Mouse (Mus musculus): ENCODE measurements around the gene Raph1. TPM values are rescaled to one million over a fixed set of nuclear protein-coding genes. Genes with fewer than 3 reads are reported as not detected.

Raph1 gene
- 26.8 and 38.4 TPM in 2 replicates for polyA plus RNA-seq (2014; fragmentation: Nextera tagmentation; extraction: Ambion mirVana)

- DNase-seq (ENCODE audit: low spot score) (peak; percentile 93), ATAC-seq (ENCODE audit: low FRiP score) (peak; percentile 98)
- Histone ChIP-seq H3K27ac (ENCODE audit: low read depth, low read length) (peak within 1 kb of the TSS; percentile 98), H3K4me3 (ENCODE audit: low read depth, low read length) (peak within 1 kb of the TSS; percentile 97), H3K9ac (ENCODE audit: low read depth, low read length) (peak within 1 kb of the TSS; percentile 96), H3K36me3 (ENCODE audit: control insufficient read depth, insufficient read depth, low read length) (no peaks in the 10 kb centered on the region), H3K9me3 (ENCODE audit: control insufficient read depth, low read length) (no peaks in the 10 kb centered on the region), H3K27me3 (ENCODE audit: control insufficient read depth, insufficient read depth, low read length) (no peaks in the 10 kb centered on the region), H3K4me1 (replicated peaks; ENCODE audit: control insufficient read depth, insufficient read depth, low read length) (no peaks in the 10 kb centered on the region), H3K4me2 (replicated peaks; ENCODE audit: low read depth, low read length) (peak within 1 kb of the TSS; percentile 55)
- 1% methylated on average over 72 of the region's 92 CpGs for WGBS
Measured at GRCm38 (mm10) chr1:60566631-60567311, at the start of gene Raph1. TSS of gene Raph1 (minus strand) at chr1:60567104.

- DNase-seq (ENCODE audit: low spot score) (no peak), ATAC-seq (ENCODE audit: low FRiP score) (no peak)
- Histone ChIP-seq H3K4me3 (ENCODE audit: low read depth, low read length) (no peak overlapping the region), H3K27ac (ENCODE audit: low read depth, low read length) (no peak overlapping the region), H3K9me3 (ENCODE audit: control insufficient read depth, low read length) (no peaks in the 10 kb centered on the region), H3K36me3 (ENCODE audit: control insufficient read depth, insufficient read depth, low read length) (no peaks in the 10 kb centered on the region), H3K9ac (ENCODE audit: low read depth, low read length) (no peak overlapping the region), H3K27me3 (ENCODE audit: control insufficient read depth, insufficient read depth, low read length) (no peaks in the 10 kb centered on the region), H3K4me1 (replicated peaks; ENCODE audit: control insufficient read depth, insufficient read depth, low read length) (no peaks in the 10 kb centered on the region), H3K4me2 (replicated peaks; ENCODE audit: low read depth, low read length) (no peak overlapping the region)
- WGBS = 87% methylated on average over 1 of the region's 1 CpGs
Measured at GRCm38 (mm10) chr1:60615703-60616102, 48.8 kb upstream of the Raph1 start.

GRCm38 (mm10) chr1:60614902-60615301 lies 48.0 kb upstream of the Raph1 start:
- H3K27me3 ChIP-seq (ENCODE audit: control insufficient read depth, insufficient read depth, low read length) = no peaks in the 10 kb centered on the region
- H3K9me3 ChIP-seq (ENCODE audit: control insufficient read depth, low read length) = no peaks in the 10 kb centered on the region
- H3K4me3 ChIP-seq (ENCODE audit: low read depth, low read length) = no peak overlapping the region
- WGBS = 90% methylated on average over 1 of the region's 1 CpGs
- no peak overlapping the region for H3K9ac ChIP-seq (ENCODE audit: low read depth, low read length)
- H3K4me1 ChIP-seq (replicated peaks; ENCODE audit: control insufficient read depth, insufficient read depth, low read length) = no peaks in the 10 kb centered on the region
- no peak overlapping the region for H3K4me2 ChIP-seq (replicated peaks; ENCODE audit: low read depth, low read length)
- ATAC-seq (ENCODE audit: low FRiP score) = no peak
- no peak overlapping the region for H3K27ac ChIP-seq (ENCODE audit: low read depth, low read length)
- H3K36me3 ChIP-seq (ENCODE audit: control insufficient read depth, insufficient read depth, low read length) = no peaks in the 10 kb centered on the region
- no peak for DNase-seq (ENCODE audit: low spot score)

GRCm38 (mm10) chr1:60611968-60612367 lies 45.1 kb upstream of the Raph1 start:
- H3K4me3 ChIP-seq (ENCODE audit: low read depth, low read length) = no peak overlapping the region
- ATAC-seq (ENCODE audit: low FRiP score) (no peak), DNase-seq (ENCODE audit: low spot score) (no peak)
- no peaks in the 10 kb centered on the region for H3K4me1 ChIP-seq (replicated peaks; ENCODE audit: control insufficient read depth, insufficient read depth, low read length)
- no peaks in the 10 kb centered on the region for H3K27me3 ChIP-seq (ENCODE audit: control insufficient read depth, insufficient read depth, low read length)
- WGBS = 84% methylated on average over 3 of the region's 3 CpGs
- no peak overlapping the region for H3K9ac ChIP-seq (ENCODE audit: low read depth, low read length)
- no peaks in the 10 kb centered on the region for H3K9me3 ChIP-seq (ENCODE audit: control insufficient read depth, low read length)
- no peak overlapping the region for H3K4me2 ChIP-seq (replicated peaks; ENCODE audit: low read depth, low read length)
- H3K36me3 ChIP-seq (ENCODE audit: control insufficient read depth, insufficient read depth, low read length) = no peaks in the 10 kb centered on the region
- H3K27ac ChIP-seq (ENCODE audit: low read depth, low read length) = no peak overlapping the region

GRCm38 (mm10) chr1:60610631-60611030 lies 43.7 kb upstream of the Raph1 start:
- no peak overlapping the region for H3K4me2 ChIP-seq (replicated peaks; ENCODE audit: low read depth, low read length)
- H3K27me3 ChIP-seq (ENCODE audit: control insufficient read depth, insufficient read depth, low read length) = no peaks in the 10 kb centered on the region
- WGBS = 62% methylated on average over 4 of the region's 4 CpGs
- H3K4me1 ChIP-seq (replicated peaks; ENCODE audit: control insufficient read depth, insufficient read depth, low read length) = no peaks in the 10 kb centered on the region
- no peaks in the 10 kb centered on the region for H3K9me3 ChIP-seq (ENCODE audit: control insufficient read depth, low read length)
- no peak overlapping the region for H3K9ac ChIP-seq (ENCODE audit: low read depth, low read length)
- ATAC-seq (ENCODE audit: low FRiP score) (no peak), DNase-seq (ENCODE audit: low spot score) (no peak)
- no peaks in the 10 kb centered on the region for H3K36me3 ChIP-seq (ENCODE audit: control insufficient read depth, insufficient read depth, low read length)
- H3K4me3 ChIP-seq (ENCODE audit: low read depth, low read length) = no peak overlapping the region
- no peak overlapping the region for H3K27ac ChIP-seq (ENCODE audit: low read depth, low read length)

GRCm38 (mm10) chr1:60609011-60609775 lies 42.3 kb upstream of the Raph1 start:
- Histone ChIP-seq H3K4me3 (ENCODE audit: low read depth, low read length) (no peak overlapping the region), H3K4me1 (replicated peaks; ENCODE audit: control insufficient read depth, insufficient read depth, low read length) (no peaks in the 10 kb centered on the region), H3K9ac (ENCODE audit: low read depth, low read length) (no peak overlapping the region), H3K9me3 (ENCODE audit: control insufficient read depth, low read length) (no peaks in the 10 kb centered on the region), H3K27ac (ENCODE audit: low read depth, low read length) (no peak overlapping the region), H3K4me2 (replicated peaks; ENCODE audit: low read depth, low read length) (no peak overlapping the region), H3K36me3 (ENCODE audit: control insufficient read depth, insufficient read depth, low read length) (no peaks in the 10 kb centered on the region), H3K27me3 (ENCODE audit: control insufficient read depth, insufficient read depth, low read length) (no peaks in the 10 kb centered on the region)
- WGBS = 86% methylated on average over 8 of the region's 8 CpGs
- DNase-seq (ENCODE audit: low spot score) = no peak
- no peak for ATAC-seq (ENCODE audit: low FRiP score)

GRCm38 (mm10) chr1:60604481-60605021 lies 37.6 kb upstream of the Raph1 start:
- Histone ChIP-seq H3K36me3 (ENCODE audit: control insufficient read depth, insufficient read depth, low read length) (no peaks in the 10 kb centered on the region), H3K9ac (ENCODE audit: low read depth, low read length) (no peak overlapping the region), H3K4me3 (ENCODE audit: low read depth, low read length) (no peak overlapping the region), H3K4me1 (replicated peaks; ENCODE audit: control insufficient read depth, insufficient read depth, low read length) (no peaks in the 10 kb centered on the region), H3K27ac (ENCODE audit: low read depth, low read length) (no peak overlapping the region), H3K4me2 (replicated peaks; ENCODE audit: low read depth, low read length) (no peak overlapping the region), H3K27me3 (ENCODE audit: control insufficient read depth, insufficient read depth, low read length) (no peaks in the 10 kb centered on the region), H3K9me3 (ENCODE audit: control insufficient read depth, low read length) (no peaks in the 10 kb centered on the region)
- WGBS = 85% methylated on average over 3 of the region's 3 CpGs
- ATAC-seq (ENCODE audit: low FRiP score) (no peak), DNase-seq (ENCODE audit: low spot score) (no peak)

- ATAC-seq (ENCODE audit: low FRiP score) (no peak), DNase-seq (ENCODE audit: low spot score) (no peak)
- WGBS = 91% methylated on average over 6 of the region's 6 CpGs
- H3K4me2 ChIP-seq (replicated peaks; ENCODE audit: low read depth, low read length) = no peak overlapping the region
- no peaks in the 10 kb centered on the region for H3K4me1 ChIP-seq (replicated peaks; ENCODE audit: control insufficient read depth, insufficient read depth, low read length)
- no peak overlapping the region for H3K27ac ChIP-seq (ENCODE audit: low read depth, low read length)
- no peaks in the 10 kb centered on the region for H3K9me3 ChIP-seq (ENCODE audit: control insufficient read depth, low read length)
- no peaks in the 10 kb centered on the region for H3K27me3 ChIP-seq (ENCODE audit: control insufficient read depth, insufficient read depth, low read length)
- H3K9ac ChIP-seq (ENCODE audit: low read depth, low read length) = no peak overlapping the region
- no peaks in the 10 kb centered on the region for H3K36me3 ChIP-seq (ENCODE audit: control insufficient read depth, insufficient read depth, low read length)
- no peak overlapping the region for H3K4me3 ChIP-seq (ENCODE audit: low read depth, low read length)
Measured at GRCm38 (mm10) chr1:60600682-60601081, 33.8 kb upstream of the Raph1 start.
